Mouse (Mus musculus): ENCODE results near the gene Fdx1l. TPM values are rescaled to one million over a fixed set of nuclear protein-coding genes. Genes with fewer than 3 reads are reported as not detected.

The Fdx1l gene
- polyA plus RNA-seq, 2 experiments from 2014 or later = 14.3 to 17.2 TPM

- no peak for ATAC-seq
Observed at GRCm38 (mm10) chr9:21026849-21027248, 46.6 kb downstream of the Fdx1l start.

- ATAC-seq = no peak
Observed at GRCm38 (mm10) chr9:21025258-21025810, 48.1 kb downstream of the Fdx1l start.

- ATAC-seq = no peak
Observed at GRCm38 (mm10) chr9:21022726-21023125, 50.7 kb downstream of the Fdx1l start.

- no peak for ATAC-seq
Observed at GRCm38 (mm10) chr9:21022288-21022687, 51.1 kb downstream of the Fdx1l start.

GRCm38 (mm10) chr9:21021363-21021762 lies 52.1 kb downstream of the Fdx1l start:
- no peak for ATAC-seq

- ATAC-seq = no peak
Observed at GRCm38 (mm10) chr9:21018600-21018999, 54.8 kb downstream of the Fdx1l start.

Other genes with a start within 250 kb of the Fdx1l start
- gene A230050P20Rik, start 205.0 kb downstream of the Fdx1l start, polyA plus RNA-seq (2017; shearing (Covaris generic)) = 10 to 100 TPM; 12.4 to 14.6 TPM
- gene Angptl6, start 193.9 kb downstream of the Fdx1l start, polyA plus RNA-seq (2017; shearing (Covaris generic)) = 1 to 10 TPM in 1 of 2 experiments, under 1 TPM in 1; 0.76 to 1.5 TPM
- gene Ppan, start 185.4 kb downstream of the Fdx1l start, polyA plus RNA-seq (2017; shearing (Covaris generic)) = 10 to 100 TPM; 22.9 to 30.1 TPM
- gene Eif3g, start 175.0 kb downstream of the Fdx1l start, polyA plus RNA-seq (2017; shearing (Covaris generic)) = 100 to 1,000 TPM; 190 to 235 TPM
- gene Dnmt1, start 113.7 kb downstream of the Fdx1l start, polyA plus RNA-seq (2017; shearing (Covaris generic)) = 10 to 100 TPM; 51.2 to 52.7 TPM
- 1 to 10 TPM; 3.2 to 5.0 TPM for gene S1pr2, start 96.8 kb downstream of the Fdx1l start, polyA plus RNA-seq (2017; shearing (Covaris generic))
- gene Mrpl4, start 70.9 kb downstream of the Fdx1l start, polyA plus RNA-seq (2017; shearing (Covaris generic)) = 100 to 1,000 TPM; 100 to 103 TPM
- gene Icam1, start 57.6 kb downstream of the Fdx1l start, polyA plus RNA-seq (2017; shearing (Covaris generic)) = 10 to 100 TPM; 55.3 to 64.7 TPM
- 1 to 10 TPM; 2.9 to 3.8 TPM for gene Icam4, start 44.2 kb downstream of the Fdx1l start, polyA plus RNA-seq (2017; shearing (Covaris generic))
- gene Icam5, start 41.5 kb downstream of the Fdx1l start, polyA plus RNA-seq (2017; shearing (Covaris generic)) = not detected
- gene Zglp1, start 6.5 kb downstream of the Fdx1l start, polyA plus RNA-seq (2017; shearing (Covaris generic)) = under 1 TPM in 1 of 2 experiments, not detected in 1; 0.66 TPM
- gene Gm49373, start 518 bp downstream of the Fdx1l start, polyA plus RNA-seq (2017; shearing (Covaris generic)) = not detected
- gene Gm38431, start 18.4 kb upstream of the Fdx1l start, polyA plus RNA-seq (2017; shearing (Covaris generic)) = 1 to 10 TPM in 1 of 2 experiments, under 1 TPM in 1; 0.67 to 3.2 TPM
- gene Raver1, start 18.4 kb upstream of the Fdx1l start, polyA plus RNA-seq (2017; shearing (Covaris generic)) = 10 to 100 TPM; 22.8 to 25.1 TPM
- 10 to 100 TPM; 30.0 to 60.9 TPM for gene Tyk2, start 57.6 kb upstream of the Fdx1l start, polyA plus RNA-seq (2017; shearing (Covaris generic))
- 100 to 1,000 TPM; 102 to 129 TPM for gene Cdc37, start 76.4 kb upstream of the Fdx1l start, polyA plus RNA-seq (2017; shearing (Covaris generic))
- gene Pde4a, start 92.1 kb upstream of the Fdx1l start, polyA plus RNA-seq (2017; shearing (Covaris generic)) = 1 to 10 TPM in 1 of 2 experiments, under 1 TPM in 1; 0.44 to 1.1 TPM
- 10 to 100 TPM; 16.9 to 30.0 TPM for gene Keap1, start 165.7 kb upstream of the Fdx1l start, polyA plus RNA-seq (2017; shearing (Covaris generic))
- under 1 TPM in 1 of 2 experiments, not detected in 1; 0.34 TPM for gene S1pr5, start 174.8 kb upstream of the Fdx1l start, polyA plus RNA-seq (2017; shearing (Covaris generic))
- 10 to 100 TPM; 24.3 to 26.8 TPM for gene Atg4d, start 191.7 kb upstream of the Fdx1l start, polyA plus RNA-seq (2017; shearing (Covaris generic))
- 10 to 100 TPM; 20.8 to 26.1 TPM for gene Kri1, start 214.4 kb upstream of the Fdx1l start, polyA plus RNA-seq (2017; shearing (Covaris generic))
- gene Cdkn2d, start 217.8 kb upstream of the Fdx1l start, polyA plus RNA-seq (2017; shearing (Covaris generic)) = 100 to 1,000 TPM; 142 to 158 TPM
- 1 to 10 TPM in 1 of 2 experiments, under 1 TPM in 1; 0.84 to 1.5 TPM for gene Ap1m2, start 238.7 kb upstream of the Fdx1l start, polyA plus RNA-seq (2017; shearing (Covaris generic))
- gene Slc44a2, start 247.1 kb upstream of the Fdx1l start, polyA plus RNA-seq (2017; shearing (Covaris generic)) = 100 to 1,000 TPM; 181 to 194 TPM

All from activated CD4-positive, CD25-positive, alpha-beta regulatory T cell, adult 4 months (primary cell).